Mouse (Mus musculus) CH12.LX (cell line): ENCODE results near the gene Kif18a. TPM values are rescaled to one million over a fixed set of nuclear protein-coding genes. Genes with fewer than 3 reads are reported as not detected.

Experiments
- DNase-seq: peaks from one replicate; pipeline ENCODE4 v3.0.0-alpha.2; 2013; ENCODE audit errors: extremely low read depth
- H3K27ac ChIP-seq: 2 replicates; pipeline ENCODE4 v1.5.1; 2012; ENCODE audit warnings: low read depth, mild to moderate bottlenecking, control low read depth, moderate library complexity; ENCODE audit not compliant: insufficient read depth
- H3K27me3 ChIP-seq: replicated peaks from 2 replicates; pipeline ENCODE3; 2012; ENCODE audit warnings: inconsistent platforms
- H3K36me3 ChIP-seq, 2 experiments: replicated peaks in 1 of 2; 2 replicates each; pipeline versions ENCODE3 to v1.6.1; 2012; ENCODE audit warnings: inconsistent platforms in 1 of 2, low read length in 1 of 2, mild to moderate bottlenecking in 1 of 2, mixed read lengths in 1 of 2, moderate library complexity in 1 of 2; ENCODE audit not compliant: control insufficient read depth in 1 of 2, insufficient read depth in 1 of 2
- H3K4me1 ChIP-seq, 2 experiments: 2 replicates each; pipeline ENCODE4 v1.6.1; 2012; ENCODE audit warnings: inconsistent platforms in 1 of 2, moderate library complexity in 1 of 2; ENCODE audit not compliant: insufficient read depth in 2 of 2, control insufficient read depth in 1 of 2
- H3K4me2 ChIP-seq: 2 replicates; pipeline ENCODE4 v1.6.1; 2012; ENCODE audit warnings: low read depth, mild to moderate bottlenecking, control low read depth; ENCODE audit not compliant: poor library complexity, insufficient read depth, severe bottlenecking
- H3K4me3 ChIP-seq, 3 experiments: fragments of 150-350 bp in 1 of 3; sonication (generic) in 1 of 3; replicated peaks in 1 of 3; 2 replicates each; pipeline versions ENCODE3 to v1.5.1; 2011 to 2012; ENCODE audit warnings: low read depth in 2 of 3, low read length in 2 of 3, mild to moderate bottlenecking in 2 of 3, moderate library complexity in 2 of 3, control low read depth in 1 of 3, improper control_type of control experiment in 1 of 3, inconsistent platforms in 1 of 3, mixed read lengths in 1 of 3; ENCODE audit not compliant: poor library complexity in 1 of 3
- H3K79me2 ChIP-seq: replicated peaks from 2 replicates; pipeline ENCODE4 v1.6.1; 2012; ENCODE audit warnings: mild to moderate bottlenecking, moderate library complexity; ENCODE audit not compliant: control insufficient read depth, poor library complexity, insufficient read depth, severe bottlenecking; ENCODE audit errors: extremely low read depth
- H3K9ac ChIP-seq: 2 replicates; pipeline ENCODE4 v1.6.1; 2012; ENCODE audit warnings: low read depth, mild to moderate bottlenecking, control low read depth, moderate library complexity; ENCODE audit not compliant: insufficient read depth
- H3K9me3 ChIP-seq: replicated peaks from 2 replicates; pipeline ENCODE3; 2012; ENCODE audit warnings: low read length, inconsistent platforms, mixed read lengths
- BHLHE40 ChIP-seq: IDR thresholded peaks from 2 replicates; pipeline ENCODE4 v1.6.1; 2011; ENCODE audit warnings: mild to moderate bottlenecking, low read depth, low read length, improper control_type of control experiment
- CHD1 ChIP-seq: IDR thresholded peaks from 2 replicates; pipeline ENCODE4 v1.6.1; 2012; ENCODE audit warnings: low read depth, low read length, improper control_type of control experiment, inconsistent platforms
- ELF1 ChIP-seq: IDR thresholded peaks from 2 replicates; pipeline ENCODE4 v1.6.1; 2014; ENCODE audit warnings: low read depth, mild to moderate bottlenecking, inconsistent platforms, low read length, improper control_type of control experiment
- EP300 ChIP-seq: IDR thresholded peaks from 2 replicates; pipeline ENCODE4 v1.6.1; 2011; ENCODE audit warnings: low read length, improper control_type of control experiment
- ETS1 ChIP-seq: conservative IDR thresholded peaks from 2 replicates; pipeline ENCODE4 v1.6.1; 2012; ENCODE audit warnings: low read depth, mild to moderate bottlenecking, inconsistent platforms, low read length, improper control_type of control experiment, moderate library complexity
- IRF4 ChIP-seq: IDR thresholded peaks from 2 replicates; pipeline ENCODE4 v1.6.1; 2014; ENCODE audit warnings: low read depth, mild to moderate bottlenecking, inconsistent platforms, low read length, improper control_type of control experiment
- JUN ChIP-seq: IDR thresholded peaks from 2 replicates; pipeline ENCODE4 v1.6.1; 2011; ENCODE audit warnings: low read depth, mild to moderate bottlenecking, low read length, improper control_type of control experiment, moderate library complexity; ENCODE audit not compliant: insufficient read depth
- JUND ChIP-seq: conservative IDR thresholded peaks from 2 replicates; pipeline ENCODE4 v1.6.1; 2011; ENCODE audit warnings: low read depth, low read length, improper control_type of control experiment
- MAZ ChIP-seq: IDR thresholded peaks from 2 replicates; pipeline ENCODE4 v1.6.1; 2012; ENCODE audit warnings: low read depth, mild to moderate bottlenecking, inconsistent platforms, low read length, improper control_type of control experiment, moderate library complexity
- MEF2A ChIP-seq: IDR thresholded peaks from 2 replicates; pipeline ENCODE4 v1.6.1; 2014; ENCODE audit warnings: low read depth, mild to moderate bottlenecking, inconsistent platforms, low read length, improper control_type of control experiment, borderline replicate concordance
- PAX5 ChIP-seq: IDR thresholded peaks from 2 replicates; pipeline ENCODE4 v1.6.1; 2012; ENCODE audit warnings: low read length, inconsistent platforms, mixed read lengths
- POLR2A ChIP-seq: IDR thresholded peaks from 2 replicates; pipeline ENCODE4 v1.6.1; 2011; ENCODE audit warnings: low read depth, mild to moderate bottlenecking, improper control_type of control experiment, low read length
- RAD21 ChIP-seq: IDR thresholded peaks from 2 replicates; pipeline ENCODE4 v1.6.1; 2011; ENCODE audit warnings: low read depth, mild to moderate bottlenecking, low read length, improper control_type of control experiment, moderate library complexity
- SMC3 ChIP-seq: IDR thresholded peaks from 2 replicates; pipeline ENCODE4 v1.6.1; 2011; ENCODE audit warnings: low read depth, low read length, improper control_type of control experiment
- TBP ChIP-seq: conservative IDR thresholded peaks from 2 replicates; pipeline ENCODE4 v1.6.1; 2011; ENCODE audit warnings: low read depth, low read length, improper control_type of control experiment
- USF1 ChIP-seq: IDR thresholded peaks from 2 replicates; pipeline ENCODE4 v1.6.1; 2014; ENCODE audit warnings: low read depth, mild to moderate bottlenecking, inconsistent platforms, low read length, improper control_type of control experiment
- ZC3H11A ChIP-seq: IDR thresholded peaks from 2 replicates; pipeline ENCODE4 v1.6.1; 2012; ENCODE audit warnings: low read depth, mild to moderate bottlenecking, inconsistent platforms, low read length, improper control_type of control experiment
- ZMIZ1 ChIP-seq: IDR thresholded peaks from 2 replicates; pipeline ENCODE4 v1.6.1; 2012; ENCODE audit warnings: low read depth, mild to moderate bottlenecking, inconsistent platforms, low read length, improper control_type of control experiment
- ZNF384 ChIP-seq: IDR thresholded peaks from 2 replicates; pipeline ENCODE4 v1.6.1; 2012; ENCODE audit warnings: low read depth, low read length, improper control_type of control experiment, inconsistent platforms
- dilution Hi-C: fragments of 300-500 bp; cut with MboI; formaldehyde crosslinking; loops from 2 replicates; pipeline ENCODE4 v1.14.3; 2020; ENCODE audit warnings: low sequenced_read_pairs; ENCODE audit not compliant: extremely low pct_unique_long_range_greater_than_20kb, extremely low pct_ligation_motif_present
- in situ Hi-C: fragments of 300-500 bp; cut with MboI; formaldehyde crosslinking; loops from 3 replicates; pipeline ENCODE4 v1.14.3; 2019; ENCODE audit warnings: low sequenced_read_pairs, low pct_ligation_motif_present, low pct_unique_long_range_greater_than_20kb, mixed read lengths
- polyA plus RNA-seq: library from polyadenylated mRNA; unstranded; fragments of >175 nt; gene quantifications from 2 replicates; pipeline ENCODE4 v1.2.1, GENCODE M21; 2012; ENCODE audit warnings: low read depth; ENCODE audit not compliant: insufficient read length
- total RNA-seq, 2 experiments: library from RNA; depleted of rRNA; stranded (reverse); fragments of 300-350 nt in 1 of 2; fragments of >200 nt in 1 of 2; gene quantifications; 2 replicates each; pipeline ENCODE4 v1.2.3; 2012 to 2014

The Kif18a gene
- total and polyA plus RNA-seq, 3 experiments = 18.9 to 48.4 (median 23.4) TPM

GRCm38 (mm10) chr2:109273098-109273497, 7.4 kb upstream of the Kif18a start:
- Histone ChIP-seq H3K79me2 (peaks cover 3% of the 10 kb centered on the region), H3K9ac (no peak overlapping the region), H3K36me3 (peaks cover 0 to 7% of the 10 kb centered on the region in 2 experiments), H3K27ac (no peak overlapping the region), H3K27me3 (no peaks in the 10 kb centered on the region), H3K9me3 (no peaks in the 10 kb centered on the region), H3K4me3 (no peak overlapping the region), H3K4me2 (no peak overlapping the region), H3K4me1 (peaks cover 0 to 5% of the 10 kb centered on the region in 2 experiments; a peak in 2 of 4 replicates)
- TF ChIP-seq POLR2A (no peak), JUND (peak; percentile 54; the same call in 1 of the 2 replicates), RAD21 (no peak), JUN (peak; percentile 13; the same call in 1 of the 2 replicates), ZNF384 (no peak), ETS1 (peak; percentile 24; the same call in 1 of the 2 replicates), EP300 (peak; percentile 64), IRF4 (peak; percentile 67)
- in situ Hi-C loops (no loop called here), dilution Hi-C loops (no loop called here)
- DNase-seq = peak; percentile 35

- TF ChIP-seq TBP = no peak
- no peak for TF ChIP-seq ZMIZ1
- TF ChIP-seq PAX5 = no peak
- no peak for TF ChIP-seq CHD1
- no peak for TF ChIP-seq ELF1
- no peak for TF ChIP-seq MAZ
- no peak for TF ChIP-seq BHLHE40
- TF ChIP-seq SMC3 = no peak
- no peak for TF ChIP-seq MEF2A
- TF ChIP-seq ZC3H11A = no peak
- no peak for TF ChIP-seq USF1
- TF ChIP-seq EP300 = no peak
- TF ChIP-seq, all 38 proteins: peak for 0
- Histone ChIP-seq H3K36me3 (peaks cover 0 to 3% of the 10 kb centered on the region in 2 experiments), H3K4me1 (peaks cover 0 to 13% of the 10 kb centered on the region in 2 experiments; a peak in 2 of 4 replicates), H3K9ac (peak overlapping the region; percentile 84), H3K27me3 (no peaks in the 10 kb centered on the region), H3K27ac (no peak overlapping the region), H3K4me2 (peak overlapping the region; percentile 91; the same call in 1 of the 2 replicates), H3K79me2 (peaks cover 10% of the 10 kb centered on the region), H3K4me3 (peak overlapping the region; percentile 65 to 74 (median 71)), H3K9me3 (no peaks in the 10 kb centered on the region)
- in situ Hi-C loops = no loop called here
- DNase-seq = no peak
- dilution Hi-C loops = no loop called here
Measured at GRCm38 (mm10) chr2:109277593-109277992, 2.9 kb upstream of the Kif18a start.
